Mouse (Mus musculus): ENCODE measurements around the gene Vps52. TPM values are rescaled to one million over a fixed set of nuclear protein-coding genes. Genes with fewer than 3 reads are reported as not detected.

The Vps52 gene
- polyA plus RNA-seq, 1 experiment = 68.2 TPM

GRCm38 (mm10) chr17:33917656-33918292 is 37.8 kb upstream of the Vps52 start:
- no peak for TF ChIP-seq GATA1 (IDR thresholded peaks at IDR 0.05; ENCODE audit: low read length)

GRCm38 (mm10) chr17:33918293-33919203 is 37.1 kb upstream of the Vps52 start:
- no peak for TF ChIP-seq GATA1 (IDR thresholded peaks at IDR 0.05; ENCODE audit: low read length)

- no peak for TF ChIP-seq GATA1 (IDR thresholded peaks at IDR 0.05; ENCODE audit: low read length)
Observed at GRCm38 (mm10) chr17:33919351-33920281, 36.0 kb upstream of the Vps52 start.

GRCm38 (mm10) chr17:33920282-33921097 is 35.1 kb upstream of the Vps52 start:
- no peak for TF ChIP-seq GATA1 (IDR thresholded peaks at IDR 0.05; ENCODE audit: low read length)

GRCm38 (mm10) chr17:33921361-33921760 is 34.3 kb upstream of the Vps52 start:
- TF ChIP-seq GATA1 (IDR thresholded peaks at IDR 0.05; ENCODE audit: low read length) = no peak

- peak; percentile 26 for TF ChIP-seq GATA1 (IDR thresholded peaks at IDR 0.05; ENCODE audit: low read length)
Observed at GRCm38 (mm10) chr17:33924577-33925283, 30.9 kb upstream of the Vps52 start.

- no peak for TF ChIP-seq GATA1 (IDR thresholded peaks at IDR 0.05; ENCODE audit: low read length)
Observed at GRCm38 (mm10) chr17:33925406-33926116, 30.1 kb upstream of the Vps52 start.

GRCm38 (mm10) chr17:33926207-33926932 is 29.2 kb upstream of the Vps52 start:
- TF ChIP-seq GATA1 (IDR thresholded peaks at IDR 0.05; ENCODE audit: low read length) = no peak

- TF ChIP-seq GATA1 (IDR thresholded peaks at IDR 0.05; ENCODE audit: low read length) = no peak
Observed at GRCm38 (mm10) chr17:33928251-33928947, 27.2 kb upstream of the Vps52 start.

- no peak for TF ChIP-seq GATA1 (IDR thresholded peaks at IDR 0.05; ENCODE audit: low read length)
Observed at GRCm38 (mm10) chr17:33929371-33930279, 26.0 kb upstream of the Vps52 start, which contains the start of gene Rgl2. Gene Rgl2, plus strand, starts transcription at chr17:33929543.

Data from G1E-ER4 (cell line).